Mouse (Mus musculus) erythroblast, embryonic 14.5 days (primary cell): ENCODE data around the gene Fam240b. TPM values are rescaled to one million over a fixed set of nuclear protein-coding genes. Genes with fewer than 3 reads are reported as not detected.

Experiments
- H3K27me3 ChIP-seq: 2 replicates; pipeline ENCODE4 v1.6.1; 2012; ENCODE audit warnings: inconsistent platforms; ENCODE audit not compliant: control insufficient read depth
- H3K36me3 ChIP-seq: 2 replicates; pipeline ENCODE4 v1.6.1; 2012; ENCODE audit warnings: mild to moderate bottlenecking, inconsistent platforms; ENCODE audit not compliant: control insufficient read depth
- H3K4me1 ChIP-seq: 2 replicates; pipeline ENCODE4 v1.6.1; 2012; ENCODE audit warnings: inconsistent platforms; ENCODE audit not compliant: control insufficient read depth
- H3K4me3 ChIP-seq: replicated peaks from 2 replicates; pipeline ENCODE3; 2012; ENCODE audit warnings: moderate library complexity, mild to moderate bottlenecking, inconsistent platforms
- H3K9me3 ChIP-seq: 2 replicates; pipeline ENCODE4 v1.6.1; 2012; ENCODE audit warnings: low read length, inconsistent platforms, mixed read lengths; ENCODE audit not compliant: control insufficient read depth
- GATA1 ChIP-seq: IDR thresholded peaks from 2 replicates; pipeline ENCODE4 v1.6.1; 2012; ENCODE audit warnings: low read length, inconsistent platforms, mixed read lengths
- TAL1 ChIP-seq: IDR thresholded peaks from 3 replicates; pipeline ENCODE4 v1.6.1; 2012; ENCODE audit warnings: low read length, inconsistent platforms, mixed read lengths
- polyA plus RNA-seq: library from polyadenylated mRNA; stranded (reverse); fragments of >175 nt; gene quantifications from 2 replicates; pipeline ENCODE4 v1.2.3, GENCODE M21; 2012

The Fam240b gene
- polyA plus RNA-seq, result not detected in 2 replicates

GRCm38 (mm10) chr13:64497692-64498091 is at the start of gene Fam240b:
Fam240b (minus strand) TSS chr13:64497792.
- Histone ChIP-seq H3K9me3 (no peaks in the 10 kb centered on the region), H3K36me3 (no peaks in the 10 kb centered on the region), H3K27me3 (no peaks in the 10 kb centered on the region), H3K4me1 (no peaks in the 10 kb centered on the region), H3K4me3 (no peak within 1 kb of the TSS)
- no peak for TF ChIP-seq GATA1
- TF ChIP-seq TAL1, result no peak

DNA sequence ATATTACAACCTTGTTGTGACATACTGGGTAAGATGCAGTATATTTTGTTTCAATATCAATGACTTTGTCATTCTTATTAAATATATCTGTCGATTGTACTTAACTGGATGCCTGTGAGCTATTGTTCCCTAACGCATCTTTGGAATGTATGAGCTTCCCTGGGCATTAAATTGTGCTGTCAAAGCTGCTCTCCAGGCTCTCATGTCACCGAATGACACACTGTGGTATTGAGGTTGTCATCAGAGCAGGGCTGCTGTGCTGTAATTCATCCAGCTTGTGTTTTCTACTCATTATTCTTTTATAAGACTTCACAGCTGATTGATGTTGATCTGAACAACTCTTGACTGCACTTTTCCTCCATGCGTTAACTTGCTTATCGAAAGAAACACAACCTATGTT is 32.5 kb upstream of the Fam240b start:
- Histone ChIP-seq H3K4me3 (no peak overlapping the region), H3K27me3 (no peaks in the 10 kb centered on the region), H3K4me1 (no peaks in the 10 kb centered on the region), H3K36me3 (no peaks in the 10 kb centered on the region), H3K9me3 (no peaks in the 10 kb centered on the region)
- TF ChIP-seq GATA1, result no peak
- TF ChIP-seq TAL1, result no peak

DNA sequence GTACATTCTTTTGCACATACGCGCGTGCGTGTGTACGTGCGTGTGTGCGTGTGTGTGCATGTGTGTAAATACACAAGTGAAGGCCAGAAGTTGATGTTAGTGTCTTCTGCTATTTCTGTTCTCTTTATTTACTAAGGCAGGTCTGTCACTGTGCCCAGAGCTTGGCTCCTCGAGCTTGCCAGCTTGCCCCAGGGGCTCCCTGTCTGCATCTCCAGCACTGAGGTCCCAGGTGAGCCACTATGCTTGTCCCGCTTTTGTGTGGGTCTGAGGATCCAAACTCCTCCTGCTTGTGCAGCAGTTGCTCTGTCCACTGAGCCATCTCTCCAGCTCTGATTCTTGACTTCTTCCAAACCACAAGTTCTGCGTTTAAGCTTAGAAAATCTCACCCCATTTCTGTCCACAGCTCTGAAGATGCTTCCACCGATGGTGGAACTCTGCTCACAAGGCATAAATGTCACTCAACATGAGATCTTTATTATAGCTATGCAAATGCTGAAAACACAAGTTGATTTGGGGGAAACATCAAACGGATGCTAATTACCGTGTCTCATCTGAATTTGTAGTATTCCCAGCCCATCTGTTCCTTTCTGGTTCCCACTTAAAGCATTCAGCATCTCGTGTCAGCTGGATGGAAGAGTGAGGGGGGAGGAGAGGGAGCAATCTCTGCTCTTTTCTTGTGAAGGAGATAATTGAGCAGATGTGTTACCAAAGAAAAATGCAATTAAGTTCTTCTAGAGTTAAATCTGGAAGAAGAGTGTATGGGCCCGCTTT is 29.1 kb upstream of the Fam240b start:
- no peak overlapping the region for H3K4me3 ChIP-seq
- TF ChIP-seq GATA1, result no peak
- TF ChIP-seq TAL1, result no peak
- no peaks in the 10 kb centered on the region for H3K36me3 ChIP-seq
- H3K9me3 ChIP-seq, result no peaks in the 10 kb centered on the region
- no peaks in the 10 kb centered on the region for H3K4me1 ChIP-seq
- H3K27me3 ChIP-seq, result no peaks in the 10 kb centered on the region

- no peaks in the 10 kb centered on the region for H3K9me3 ChIP-seq
- TF ChIP-seq GATA1, result no peak
- TF ChIP-seq TAL1, result no peak
- H3K4me1 ChIP-seq, result no peaks in the 10 kb centered on the region
- no peak overlapping the region for H3K4me3 ChIP-seq
- H3K27me3 ChIP-seq, result no peaks in the 10 kb centered on the region
- no peaks in the 10 kb centered on the region for H3K36me3 ChIP-seq
Observed at GRCm38 (mm10) chr13:64514247-64514646, 16.7 kb upstream of the Fam240b start.

DNA sequence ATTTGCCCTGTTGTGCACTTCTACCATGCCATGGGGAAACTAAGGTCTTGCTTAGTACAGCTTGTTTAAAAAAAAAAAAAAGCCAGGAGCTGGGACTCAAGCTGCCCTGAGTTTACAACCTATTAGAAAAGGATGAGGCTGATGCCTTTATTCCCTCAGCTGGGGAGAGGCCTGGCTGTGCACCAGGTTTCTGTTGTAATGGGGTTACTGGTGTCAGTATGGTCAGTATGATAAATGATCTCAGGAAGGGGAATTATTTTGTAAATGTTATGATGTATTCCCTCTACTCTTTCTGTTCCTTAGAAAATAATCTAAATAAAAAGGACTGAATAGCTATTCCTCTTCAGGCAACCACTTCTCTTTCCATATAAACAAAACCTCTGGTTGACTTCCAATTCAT is 14.0 kb upstream of the Fam240b start:
- Histone ChIP-seq H3K4me1 (no peaks in the 10 kb centered on the region), H3K27me3 (no peaks in the 10 kb centered on the region), H3K36me3 (no peaks in the 10 kb centered on the region), H3K4me3 (no peak overlapping the region), H3K9me3 (no peaks in the 10 kb centered on the region)
- TF ChIP-seq TAL1 (no peak), GATA1 (no peak)

GRCm38 (mm10) chr13:64507361-64507760 is 9.8 kb upstream of the Fam240b start:
- TF ChIP-seq GATA1 (no peak), TAL1 (no peak)
- H3K9me3 ChIP-seq, result no peaks in the 10 kb centered on the region
- no peaks in the 10 kb centered on the region for H3K27me3 ChIP-seq
- no peak overlapping the region for H3K4me3 ChIP-seq
- no peaks in the 10 kb centered on the region for H3K4me1 ChIP-seq
- H3K36me3 ChIP-seq, result no peaks in the 10 kb centered on the region

GRCm38 (mm10) chr13:64502833-64503232 is 5.2 kb upstream of the Fam240b start:
- Histone ChIP-seq H3K36me3 (no peaks in the 10 kb centered on the region), H3K4me1 (no peaks in the 10 kb centered on the region), H3K27me3 (no peaks in the 10 kb centered on the region), H3K4me3 (no peak overlapping the region), H3K9me3 (no peaks in the 10 kb centered on the region)
- TF ChIP-seq GATA1, result no peak
- TF ChIP-seq TAL1, result no peak

GRCm38 (mm10) chr13:64493586-64493985 is 4.0 kb downstream of the Fam240b start:
- Histone ChIP-seq H3K36me3 (no peaks in the 10 kb centered on the region), H3K4me1 (no peaks in the 10 kb centered on the region), H3K9me3 (no peaks in the 10 kb centered on the region), H3K27me3 (no peaks in the 10 kb centered on the region), H3K4me3 (no peak overlapping the region)
- TF ChIP-seq TAL1, result no peak
- no peak for TF ChIP-seq GATA1

- Histone ChIP-seq H3K27me3 (no peaks in the 10 kb centered on the region), H3K36me3 (no peaks in the 10 kb centered on the region), H3K4me3 (no peak overlapping the region), H3K9me3 (no peaks in the 10 kb centered on the region), H3K4me1 (no peaks in the 10 kb centered on the region)
- no peak for TF ChIP-seq TAL1
- TF ChIP-seq GATA1, result no peak
Observed at GRCm38 (mm10) chr13:64489886-64490285, 7.7 kb downstream of the Fam240b start.

GRCm38 (mm10) chr13:64479960-64480359 is 17.6 kb downstream of the Fam240b start:
- TF ChIP-seq GATA1 (no peak), TAL1 (no peak)
- no peaks in the 10 kb centered on the region for H3K4me1 ChIP-seq
- no peaks in the 10 kb centered on the region for H3K9me3 ChIP-seq
- H3K4me3 ChIP-seq, result no peak overlapping the region
- H3K36me3 ChIP-seq, result no peaks in the 10 kb centered on the region
- no peaks in the 10 kb centered on the region for H3K27me3 ChIP-seq
